Mouse (Mus musculus): Measurements from ENCODE around the gene Etl4. TPM values are rescaled to one million over a fixed set of nuclear protein-coding genes. Genes with fewer than 3 reads are reported as not detected.
A peak's percentile ranks its signal among the peaks of the same experiment; 100 is the strongest.
"Not testable (repeated sequence)": the region's sequence is repeated elsewhere in the genome, so short reads cannot be mapped to it uniquely, and the experiment has no call there.

Etl4 gene
- polyA plus RNA-seq, 1 experiment from 2014 or later, result 1.5 TPM

DNA sequence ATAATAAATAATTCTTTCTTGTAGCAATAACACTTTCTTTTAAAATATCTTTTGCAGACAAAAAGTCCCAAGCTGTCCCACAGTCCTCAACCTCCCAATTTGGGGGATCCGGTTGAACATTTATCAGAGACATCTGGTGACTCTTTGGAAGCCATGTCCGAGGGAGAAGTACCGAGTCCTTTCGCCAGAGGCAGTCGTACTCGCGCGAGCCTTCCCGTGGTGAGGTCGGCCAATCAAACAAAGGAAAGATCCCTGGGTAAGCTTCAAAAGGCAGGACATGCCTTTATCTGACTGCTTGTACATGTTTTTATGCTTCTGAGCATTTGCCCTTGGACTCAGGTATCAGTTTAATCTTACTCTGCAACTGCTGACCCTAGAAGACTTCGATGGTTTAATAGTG, 752.3 kb downstream of the Etl4 start:
- no peaks in the 10 kb centered on the region for H3K9me3 ChIP-seq (ENCODE audit: low read length)
- no peaks in the 10 kb centered on the region for H3K27me3 ChIP-seq (ENCODE audit: insufficient read depth, low read length)
- TF ChIP-seq EP300 (IDR thresholded peaks at IDR 0.05; ENCODE audit: low read depth) (no peak), CTCF (IDR thresholded peaks at IDR 0.05; ENCODE audit: low read depth) (no peak)
- DNase-seq (no peak), ATAC-seq (no peak)
- H3K36me3 ChIP-seq (replicated peaks; ENCODE audit: insufficient read depth, low read length), result no peaks in the 10 kb centered on the region
- H3K4me1 ChIP-seq (ENCODE audit: insufficient read depth), result 0 out of 2 replicates have a peak, but pooled peaks cover 4% of the 10 kb centered on the region
- WGBS (ENCODE audit: insufficient replicate concordance), result 87% methylated on average over 11 of the region's 11 CpGs
- H3K27ac ChIP-seq (ENCODE audit: low read depth), result no peak overlapping the region
- no peak overlapping the region for H3K4me3 ChIP-seq (ENCODE audit: low read depth, low read length)
- no peak overlapping the region for H3K4me2 ChIP-seq (ENCODE audit: low read depth, low read length)
- no peak overlapping the region for H3K9ac ChIP-seq (replicated peaks)

DNA sequence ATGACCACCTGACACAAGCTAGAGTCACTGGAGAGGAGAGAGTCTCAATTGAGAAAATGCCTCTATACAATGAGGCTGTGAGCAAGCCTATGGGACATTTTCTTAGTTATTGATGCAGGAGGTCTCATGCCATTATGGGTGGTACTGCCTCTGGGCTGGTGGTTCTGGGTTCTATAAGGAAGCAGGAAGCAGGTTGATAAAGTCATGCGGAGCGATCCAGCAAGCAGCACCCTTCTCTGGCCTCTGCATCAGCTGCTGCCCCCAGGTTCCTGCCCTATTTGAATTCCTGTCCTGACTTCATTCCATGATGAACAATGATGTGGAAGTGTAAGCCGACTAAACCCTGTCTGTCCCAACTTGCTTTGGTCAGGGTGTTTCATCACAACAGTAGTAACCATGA, 753.1 kb downstream of the Etl4 start:
- WGBS (ENCODE audit: insufficient replicate concordance), result 75% methylated on average over 3 of the region's 3 CpGs
- Histone ChIP-seq H3K4me3 (ENCODE audit: low read depth, low read length) (no peak overlapping the region), H3K9me3 (ENCODE audit: low read length) (no peaks in the 10 kb centered on the region), H3K4me2 (ENCODE audit: low read depth, low read length) (no peak overlapping the region), H3K27ac (ENCODE audit: low read depth) (no peak overlapping the region), H3K36me3 (replicated peaks; ENCODE audit: insufficient read depth, low read length) (no peaks in the 10 kb centered on the region), H3K9ac (replicated peaks) (no peak overlapping the region), H3K4me1 (ENCODE audit: insufficient read depth) (0 out of 2 replicates have a peak, but pooled peaks cover 4% of the 10 kb centered on the region), H3K27me3 (ENCODE audit: insufficient read depth, low read length) (no peaks in the 10 kb centered on the region)
- DNase-seq (no peak), ATAC-seq (no peak)
- TF ChIP-seq CTCF (IDR thresholded peaks at IDR 0.05; ENCODE audit: low read depth) (no peak), EP300 (IDR thresholded peaks at IDR 0.05; ENCODE audit: low read depth) (no peak)

DNA sequence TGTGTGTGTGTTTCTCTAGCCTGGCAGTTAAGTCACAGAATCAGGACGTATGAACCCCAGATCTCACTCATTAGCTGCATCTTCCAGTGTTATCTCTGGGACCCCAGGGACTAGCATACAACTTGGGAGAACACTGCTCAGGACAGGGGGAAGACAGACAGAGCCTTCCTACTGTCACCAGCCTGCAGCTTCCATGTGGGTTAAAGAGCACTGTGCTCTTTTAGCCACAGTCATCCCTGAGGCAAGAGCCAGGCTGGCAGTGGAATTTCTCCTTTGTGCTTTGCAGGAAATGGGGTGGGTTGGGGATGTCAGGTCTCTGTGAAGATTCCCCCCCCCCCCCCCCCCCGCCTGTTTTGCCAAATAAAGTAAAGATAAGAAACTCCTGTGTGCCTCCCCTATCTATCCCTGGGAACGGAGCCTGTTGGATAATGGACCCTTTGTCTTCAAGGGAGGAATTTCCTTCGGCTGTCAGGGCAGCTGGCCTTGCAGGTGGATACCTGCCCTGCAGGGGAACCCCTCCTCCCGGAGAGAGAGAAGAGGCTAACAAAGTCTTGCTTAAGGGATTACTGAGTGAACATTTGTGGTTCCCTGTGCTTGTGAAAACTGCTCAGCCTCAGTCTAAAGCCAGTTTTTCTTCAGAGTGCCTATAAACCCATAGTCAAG, 755.9 kb downstream of the Etl4 start:
- Histone ChIP-seq H3K4me2 (ENCODE audit: low read depth, low read length) (no peak overlapping the region), H3K9me3 (ENCODE audit: low read length) (no peaks in the 10 kb centered on the region), H3K4me3 (ENCODE audit: low read depth, low read length) (no peak overlapping the region), H3K4me1 (ENCODE audit: insufficient read depth) (0 out of 2 replicates have a peak, but pooled peaks cover 2% of the 10 kb centered on the region), H3K9ac (replicated peaks) (no peak overlapping the region), H3K27me3 (ENCODE audit: insufficient read depth, low read length) (no peaks in the 10 kb centered on the region), H3K27ac (ENCODE audit: low read depth) (no peak overlapping the region), H3K36me3 (replicated peaks; ENCODE audit: insufficient read depth, low read length) (no peaks in the 10 kb centered on the region)
- no peak for ATAC-seq
- DNase-seq, result no peak
- WGBS (ENCODE audit: insufficient replicate concordance), result 52% methylated on average over 5 of the region's 5 CpGs
- TF ChIP-seq EP300 (IDR thresholded peaks at IDR 0.05; ENCODE audit: low read depth) (no peak), CTCF (IDR thresholded peaks at IDR 0.05; ENCODE audit: low read depth) (no peak)

GRCm38 (mm10) chr2:20666051-20666478, 756.5 kb downstream of the Etl4 start:
- no peak overlapping the region for H3K9ac ChIP-seq (replicated peaks)
- H3K27me3 ChIP-seq (ENCODE audit: insufficient read depth, low read length), result no peaks in the 10 kb centered on the region
- no peak for ATAC-seq
- H3K9me3 ChIP-seq (ENCODE audit: low read length), result no peaks in the 10 kb centered on the region
- 49% methylated on average over 2 of the region's 2 CpGs for WGBS (ENCODE audit: insufficient replicate concordance)
- H3K4me1 ChIP-seq (ENCODE audit: insufficient read depth), result no peaks in the 10 kb centered on the region
- peak; percentile 36 for DNase-seq
- H3K4me2 ChIP-seq (ENCODE audit: low read depth, low read length), result no peak overlapping the region
- no peak overlapping the region for H3K4me3 ChIP-seq (ENCODE audit: low read depth, low read length)
- H3K27ac ChIP-seq (ENCODE audit: low read depth), result no peak overlapping the region
- TF ChIP-seq CTCF (IDR thresholded peaks at IDR 0.05; ENCODE audit: low read depth), result peak; percentile 72
- no peak for TF ChIP-seq EP300 (IDR thresholded peaks at IDR 0.05; ENCODE audit: low read depth)
- H3K36me3 ChIP-seq (replicated peaks; ENCODE audit: insufficient read depth, low read length), result no peaks in the 10 kb centered on the region

DNA sequence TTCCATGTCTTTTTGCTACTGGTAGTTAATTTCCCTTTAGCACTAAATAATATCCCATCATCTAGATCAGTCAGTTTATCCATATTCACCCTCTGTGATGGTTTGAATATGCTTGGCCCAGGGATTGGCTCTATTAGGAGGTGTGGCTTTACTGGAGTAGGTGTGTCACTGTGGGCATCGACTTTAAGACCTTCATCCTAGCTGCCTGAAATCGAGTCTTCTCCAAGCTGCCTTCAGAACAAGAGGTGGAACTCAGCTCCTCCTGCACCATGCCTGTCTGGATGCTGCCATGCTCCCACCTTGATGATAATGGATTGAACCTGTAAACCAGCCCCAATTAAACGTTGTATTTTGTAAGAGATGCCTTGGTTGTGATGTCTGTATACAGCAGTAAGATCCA, 758.3 kb downstream of the Etl4 start:
- no peaks in the 10 kb centered on the region for H3K9me3 ChIP-seq (ENCODE audit: low read length)
- no peaks in the 10 kb centered on the region for H3K36me3 ChIP-seq (replicated peaks; ENCODE audit: insufficient read depth, low read length)
- ATAC-seq (no peak), DNase-seq (no peak)
- H3K27ac ChIP-seq (ENCODE audit: low read depth), result no peak overlapping the region
- no peak overlapping the region for H3K9ac ChIP-seq (replicated peaks)
- H3K4me1 ChIP-seq (ENCODE audit: insufficient read depth), result no peaks in the 10 kb centered on the region
- no peak overlapping the region for H3K4me2 ChIP-seq (ENCODE audit: low read depth, low read length)
- no peak for TF ChIP-seq EP300 (IDR thresholded peaks at IDR 0.05; ENCODE audit: low read depth)
- TF ChIP-seq CTCF (IDR thresholded peaks at IDR 0.05; ENCODE audit: low read depth), result no peak
- no peak overlapping the region for H3K4me3 ChIP-seq (ENCODE audit: low read depth, low read length)
- no peaks in the 10 kb centered on the region for H3K27me3 ChIP-seq (ENCODE audit: insufficient read depth, low read length)
- WGBS (ENCODE audit: insufficient replicate concordance), result 79% methylated on average over 3 of the region's 3 CpGs

DNA sequence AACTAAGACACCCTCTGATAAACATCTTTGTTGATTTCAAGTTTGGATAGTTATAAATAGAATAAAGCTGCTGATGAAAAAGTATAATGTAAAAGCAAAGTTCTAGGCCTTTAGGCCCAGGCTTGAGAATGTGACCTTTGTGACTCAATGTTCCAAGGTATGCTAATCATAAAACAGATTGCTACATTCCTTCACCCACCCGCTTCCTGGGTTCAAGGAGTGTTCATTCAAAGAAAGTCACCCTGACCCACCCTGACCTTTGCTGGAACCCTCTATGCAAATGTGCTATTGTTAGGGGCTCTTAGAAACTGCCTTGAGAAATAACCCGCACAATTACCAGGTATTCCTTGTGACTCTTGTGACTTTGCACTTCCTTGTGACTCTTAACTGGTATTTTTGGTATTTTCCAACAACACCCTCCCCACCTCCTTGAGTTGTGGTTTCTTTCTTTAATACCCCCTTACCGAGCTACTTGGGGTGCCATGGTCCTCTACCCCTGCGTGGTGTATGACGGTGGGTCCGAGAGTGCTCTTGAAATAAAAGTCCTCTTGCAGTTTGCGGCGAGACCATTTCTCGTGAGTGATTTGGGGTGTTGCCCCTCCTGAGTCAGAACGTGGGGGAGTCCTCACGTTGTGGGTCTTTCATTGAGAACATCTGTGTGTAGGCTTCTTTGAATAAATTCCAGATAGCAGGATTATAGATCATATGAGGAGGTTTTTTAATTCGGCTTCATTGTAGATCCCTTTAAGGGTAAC, 758.9 kb downstream of the Etl4 start:
- not testable (repeated sequence) for H3K4me3 ChIP-seq (ENCODE audit: low read depth, low read length); H3K9ac ChIP-seq (replicated peaks); ATAC-seq; H3K4me1 ChIP-seq (ENCODE audit: insufficient read depth); H3K36me3 ChIP-seq (replicated peaks; ENCODE audit: insufficient read depth, low read length); H3K4me2 ChIP-seq (ENCODE audit: low read depth, low read length); H3K27ac ChIP-seq (ENCODE audit: low read depth); H3K27me3 ChIP-seq (ENCODE audit: insufficient read depth, low read length); DNase-seq; H3K9me3 ChIP-seq (ENCODE audit: low read length)
- WGBS (ENCODE audit: insufficient replicate concordance), result 79% methylated on average over 12 of the region's 12 CpGs

Data from liver, postnatal 0 days (tissue).